Mouse (Mus musculus) right cerebral cortex, adult 18-20 months (tissue): ENCODE data around the gene Ppp2r3c.
"Not testable (repeated sequence)": the region's sequence is repeated elsewhere in the genome, so short reads cannot be mapped to it uniquely, and the experiment has no call there.

ENCODE experiments used
- DNase-seq: peaks from one replicate; pipeline ENCODE4 v3.0.0; 2022; ENCODE audit warnings: mixed read lengths

The Ppp2r3c gene

GRCm38 (mm10) chr12:55302485-55303441 is at the start of gene Ppp2r3c:
Ppp2r3c (minus strand) TSS chr12:55302998.
- DNase-seq: peak; percentile 93

DNA sequence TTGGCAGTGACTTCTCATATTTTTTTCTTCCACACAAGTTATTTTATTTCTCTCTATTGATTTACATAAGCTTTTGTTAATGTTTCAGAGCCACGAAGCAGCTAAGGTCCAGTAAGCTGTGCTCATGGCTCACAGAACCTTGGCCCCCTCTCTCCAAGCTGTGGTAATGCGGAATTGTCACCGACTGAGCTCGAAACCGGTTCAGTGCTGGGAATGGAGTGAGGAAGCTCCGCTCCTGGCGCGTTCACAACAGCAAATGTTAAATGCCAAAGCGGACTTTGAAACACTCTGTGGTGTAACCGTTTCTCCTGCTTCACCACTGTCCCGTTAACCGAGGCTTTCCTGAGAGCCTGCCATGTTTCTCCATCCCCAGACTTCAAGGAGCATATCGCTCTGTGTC is 41.8 kb upstream of the Ppp2r3c start:
- no peak for DNase-seq

GRCm38 (mm10) chr12:55343998-55344397 is 41.2 kb upstream of the Ppp2r3c start:
- peak; percentile 18 for DNase-seq

DNA sequence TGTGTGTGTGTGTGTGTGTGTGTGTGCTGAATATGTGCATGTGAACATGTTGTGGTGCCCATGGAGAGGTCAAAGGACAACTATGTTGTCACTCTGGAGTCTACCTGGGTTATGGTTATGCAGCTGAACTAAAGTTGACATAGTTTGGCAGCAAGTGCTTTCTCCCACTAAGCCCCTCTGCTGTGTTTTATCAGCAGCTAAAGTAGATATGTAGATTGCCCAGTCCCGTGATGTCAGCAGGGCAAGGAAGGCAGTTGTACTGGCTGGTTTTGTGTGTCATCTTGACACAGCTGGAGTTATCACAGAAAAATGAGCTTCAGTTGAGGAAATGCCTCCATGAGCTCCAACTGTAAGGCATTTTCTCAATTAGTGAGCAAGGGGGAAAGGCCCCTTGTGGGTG is 40.2 kb upstream of the Ppp2r3c start:
- not testable (repeated sequence) for DNase-seq

GRCm38 (mm10) chr12:55338490-55338889 is 35.7 kb upstream of the Ppp2r3c start:
- not testable (repeated sequence) for DNase-seq

- DNase-seq: no peak
Measured at GRCm38 (mm10) chr12:55333662-55334061, 30.9 kb upstream of the Ppp2r3c start.

- DNase-seq: no peak
Measured at GRCm38 (mm10) chr12:55329351-55329750, 26.6 kb upstream of the Ppp2r3c start.

GRCm38 (mm10) chr12:55328784-55329183 is 26.0 kb upstream of the Ppp2r3c start:
- DNase-seq: no peak

DNA sequence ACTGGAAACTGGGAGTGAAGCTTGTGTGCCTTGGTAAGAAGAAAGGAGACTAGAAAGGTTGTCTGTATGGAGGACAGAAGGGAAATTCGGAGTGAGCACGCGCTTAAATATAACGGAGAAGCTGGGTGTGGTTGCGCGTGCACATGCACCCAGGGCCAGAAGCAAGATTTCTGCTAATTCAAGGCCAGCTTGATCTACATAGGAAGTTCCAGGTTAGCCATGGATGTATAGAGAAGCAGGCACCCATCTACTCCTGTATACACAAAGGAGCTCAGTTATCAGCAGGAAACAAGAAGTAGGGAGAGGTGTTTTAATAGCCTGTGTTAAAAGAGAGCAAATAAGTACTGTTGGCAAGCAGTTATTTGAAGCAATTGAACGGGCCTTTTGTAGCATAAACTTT is 22.9 kb upstream of the Ppp2r3c start:
- no peak for DNase-seq

- DNase-seq: no peak
Measured at GRCm38 (mm10) chr12:55321642-55322291, 19.0 kb upstream of the Ppp2r3c start.

DNA sequence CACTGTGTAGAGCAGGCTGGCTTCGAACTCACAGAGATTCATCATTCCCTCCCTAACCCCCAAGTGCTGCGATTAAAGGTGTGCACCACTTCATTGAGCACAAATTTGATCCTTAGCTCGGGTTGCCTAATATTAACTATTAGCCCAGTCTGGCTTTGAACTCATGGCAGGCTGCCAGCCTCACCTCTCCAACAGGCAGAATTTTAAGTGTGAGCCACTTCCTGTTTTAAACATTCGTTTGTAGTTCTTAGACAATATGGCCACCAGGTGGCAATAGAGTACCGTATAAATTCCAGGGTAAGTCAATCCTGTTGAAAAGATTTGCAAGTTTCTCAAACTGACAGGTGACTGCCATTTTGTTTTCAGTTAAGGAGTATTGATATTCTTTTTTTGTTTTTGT is 12.4 kb upstream of the Ppp2r3c start:
- DNase-seq: peak; percentile 64

- DNase-seq: no peak
Measured at GRCm38 (mm10) chr12:55313901-55314300, 11.1 kb upstream of the Ppp2r3c start.

DNA sequence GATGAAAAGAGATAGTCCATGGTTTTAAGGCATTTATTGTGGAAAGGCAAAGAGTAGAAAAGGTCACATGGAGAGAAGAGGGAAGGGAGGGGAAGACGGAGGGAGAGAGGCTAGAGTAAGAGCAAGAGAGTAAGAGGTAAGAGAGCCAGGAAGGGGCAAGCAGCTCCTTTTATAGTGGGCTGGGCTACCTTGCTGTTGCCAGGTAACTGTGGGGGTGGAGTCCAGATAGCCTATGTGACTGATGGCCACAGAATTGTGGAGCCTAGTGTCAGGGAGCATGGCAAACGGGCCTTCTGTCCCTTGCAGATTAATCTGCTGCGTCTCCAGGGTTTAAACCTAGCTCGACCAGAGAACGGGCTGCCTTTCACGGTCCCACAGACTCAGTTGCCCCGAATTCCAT is 9.0 kb upstream of the Ppp2r3c start:
- DNase-seq: no peak

GRCm38 (mm10) chr12:55309501-55309900 is 6.7 kb upstream of the Ppp2r3c start:
- no peak for DNase-seq

- no peak for DNase-seq
Measured at GRCm38 (mm10) chr12:55308731-55309130, 5.9 kb upstream of the Ppp2r3c start.

DNA sequence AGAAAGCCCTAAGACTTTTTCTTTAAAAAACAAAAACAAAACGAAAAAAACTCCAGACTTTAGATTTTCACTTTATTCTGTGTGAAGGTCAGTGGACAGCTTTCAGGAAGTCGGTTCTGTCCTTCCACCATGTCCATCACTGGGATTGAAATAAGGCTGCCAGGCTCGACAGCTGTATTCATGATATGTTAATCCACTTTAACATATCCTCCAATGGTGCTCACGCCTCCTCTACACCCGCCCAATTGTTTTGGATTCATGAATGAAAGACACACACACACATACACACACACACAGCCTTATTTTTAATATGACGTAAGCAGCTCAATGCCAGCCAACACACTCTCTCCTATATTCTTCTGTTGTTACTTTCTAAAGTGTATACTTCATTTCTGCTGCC is 4.8 kb upstream of the Ppp2r3c start:
- DNase-seq: no peak

- DNase-seq: no peak
Measured at GRCm38 (mm10) chr12:55306371-55306770, 3.6 kb upstream of the Ppp2r3c start.

GRCm38 (mm10) chr12:55301472-55302300 is 1.1 kb downstream of the Ppp2r3c start:
- no peak for DNase-seq

- no peak for DNase-seq
Measured at GRCm38 (mm10) chr12:55300820-55301351, 1.9 kb downstream of the Ppp2r3c start.

- DNase-seq: no peak
Measured at GRCm38 (mm10) chr12:55299336-55299735, 3.5 kb downstream of the Ppp2r3c start, which contains the start of gene 1110008L16Rik. 1110008L16Rik (plus strand) TSS chr12:55299577.

DNA sequence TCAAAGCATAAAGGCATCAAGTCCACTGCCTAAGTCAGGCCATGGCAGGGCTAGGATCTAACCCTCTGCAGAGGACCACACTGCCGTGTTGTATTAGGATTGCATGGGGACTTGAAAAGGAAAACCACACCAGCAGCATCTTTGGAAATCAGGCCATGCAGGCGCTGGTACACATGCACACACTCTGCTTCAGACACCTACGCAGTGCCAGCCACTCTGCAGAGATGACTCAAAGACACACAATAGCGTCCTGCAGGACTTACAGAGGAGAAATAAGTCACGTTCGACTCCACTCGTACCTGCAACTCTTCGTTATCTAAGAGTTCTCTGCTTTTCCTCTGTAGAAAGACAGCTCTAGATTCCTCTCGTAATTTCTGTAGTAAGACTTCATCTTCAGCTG is 4.7 kb downstream of the Ppp2r3c start:
- peak; percentile 66 for DNase-seq

GRCm38 (mm10) chr12:55277583-55277982 is 25.2 kb downstream of the Ppp2r3c start:
- not testable (repeated sequence) for DNase-seq

- DNase-seq: no peak
Measured at GRCm38 (mm10) chr12:55272243-55272642, 30.6 kb downstream of the Ppp2r3c start.
